13 mouse cellular contexts compared by ENCODE assay signal in genomic region chr12:104990741-104991454, GRCm38 (mm10). TPM values are rescaled to one million over a fixed set of nuclear protein-coding genes. Genes with fewer than 3 reads are reported as not detected.
DNase-seq lines count a peak whose midpoint lies in the region; ATAC-seq and TF ChIP-seq lines count a peak whose summit lies in the region.
"Had no signal": no experiment of that assay in that cellular context is flagged by ENCODE, and none has a peak within 500 bp of the region (broad histone marks: within the 10 kb centered on the region; RNA-seq: fewer than 3 reads in every experiment).

No protein-coding gene starts in this region.

- no peak overlapping the region for H3K27ac ChIP-seq in heart, adult 2 months
- no peak overlapping the region for H3K27ac ChIP-seq in forebrain, embryonic 14.5 days (ENCODE audit: low read depth, low read length)
- H3K27ac ChIP-seq: left cerebral cortex, adult 2 months; midbrain, embryonic 10.5 days; stomach, postnatal 0 days had no signal

- H3K27me3 ChIP-seq in heart, adult 2 months (ENCODE audit: control insufficient read depth, insufficient read depth, low read length), result no peaks in the 10 kb centered on the region
- H3K27me3 ChIP-seq in forebrain, embryonic 14.5 days (replicated peaks; ENCODE audit: control insufficient read depth, insufficient read depth, low read length), result no peaks in the 10 kb centered on the region

- no peaks in the 10 kb centered on the region for H3K9me3 ChIP-seq in forebrain, embryonic 14.5 days (replicated peaks; ENCODE audit: control insufficient read depth, low read length)
- H3K9me3 ChIP-seq: midbrain, embryonic 10.5 days had no signal

- H3K4me3 ChIP-seq in heart, adult 2 months, result no peak overlapping the region
- no peak overlapping the region for H3K4me3 ChIP-seq in forebrain, embryonic 14.5 days (ENCODE audit: low read depth, low read length)
- H3K4me3 ChIP-seq: left cerebral cortex, adult 2 months; midbrain, embryonic 10.5 days had no signal

- 63% methylated on average over 13 of the region's 13 CpGs for WGBS in heart, adult 2 months
- WGBS in forebrain, embryonic 14.5 days, result 90% methylated on average over 13 of the region's 13 CpGs

- no peaks in the 10 kb centered on the region; the same call in 1 of the 2 replicates for H3K79me2 ChIP-seq in heart, adult 2 months (replicated peaks; ENCODE audit: control insufficient read depth, insufficient read depth, low read length)

- DNase-seq in heart, adult 2 months, result peak in 1 of 2 experiments; percentile 66
- no peak for DNase-seq in heart, postnatal 14 days
- peak; percentile 81 to 86 for DNase-seq in B cell, adult 2 months
- DNase-seq in heart, postnatal 36 days, result peak; percentile 37 to 39
- no peak for DNase-seq in retina, embryonic 14.5 days (ENCODE audit: low spot score)
- DNase-seq in forebrain, embryonic 14.5 days (ENCODE audit: low spot score), result no peak
- DNase-seq in cerebellum, postnatal 10 days, result no peak
- DNase-seq: cerebellum, adult 9-10 months; kidney, adult 8-10 months had no signal

- TF ChIP-seq POLR2A in heart, adult 2 months (IDR thresholded peaks at IDR 0.05; ENCODE audit: insufficient read depth, low read depth, low read length), result no peak

- no peaks in the 10 kb centered on the region for H3K36me3 ChIP-seq in heart, adult 2 months (ENCODE audit: control insufficient read depth, insufficient read depth, low read length)
- H3K36me3 ChIP-seq in forebrain, embryonic 14.5 days (ENCODE audit: control insufficient read depth, insufficient read depth, low read length), result no peaks in the 10 kb centered on the region
- H3K36me3 ChIP-seq: midbrain, embryonic 10.5 days had no signal

- intact Hi-C loops in heart, adult 2 months (cut with DNase I), result no loop called here
- intact Hi-C loops in heart, postnatal 14 days (cut with DNase I), result no loop called here
- intact Hi-C loops in heart, postnatal 36 days (cut with DNase I), result no loop called here

- peaks cover 19% of the 10 kb centered on the region for H3K4me1 ChIP-seq in heart, adult 2 months (ENCODE audit: control insufficient read depth, insufficient read depth, low read length)
- no peaks in the 10 kb centered on the region for H3K4me1 ChIP-seq in forebrain, embryonic 14.5 days (ENCODE audit: control insufficient read depth, insufficient read depth, low read length)

- peak; percentile 73; the same call in 1 of the 2 replicates for TF ChIP-seq EP300 in heart, adult 2 months (IDR thresholded peaks at IDR 0.05; ENCODE audit: insufficient read depth, low read depth, low read length)

- no peak overlapping the region for H3K9ac ChIP-seq in heart, adult 2 months (ENCODE audit: low read depth, low read length)
- no peak overlapping the region for H3K9ac ChIP-seq in forebrain, embryonic 14.5 days (ENCODE audit: low read length)

- no peak overlapping the region for H3K4me2 ChIP-seq in forebrain, embryonic 14.5 days (ENCODE audit: low read length)

- TF ChIP-seq CTCF in heart, adult 2 months (IDR thresholded peaks at IDR 0.05), result no peak

- ATAC-seq in megakaryocyte-erythroid progenitor cell, adult 5-6 weeks (replicated peaks; ENCODE audit: low FRiP score, low TSS enrichment, poor library complexity, severe bottlenecking), result peak; percentile 76
- no peak for ATAC-seq in forebrain, embryonic 14.5 days

RNA-seq across cellular contexts. Expression of gene Syne3, which starts 18.7 kb away (rescaled TPM):
- total RNA-seq in heart, adult 2 months (2021), result 1 to 10 TPM; 7.0 to 8.5 TPM
- 2.3 and 3.0 TPM in 2 replicates for polyA plus RNA-seq in heart, adult 2 months (2012; rRNA removed)
- 1 to 10 TPM; 5.2 to 6.1 TPM for total RNA-seq in heart, postnatal 14 days (2021)
- 1 to 10 TPM; 7.2 to 7.8 TPM for total RNA-seq in heart, postnatal 36 days (2021)
- total RNA-seq in megakaryocyte-erythroid progenitor cell, adult 5-6 weeks (2014; fragmentation: Nextera tagmentation), result 10.9 and 15.7 TPM in 2 replicates
- 9.1 and 9.7 TPM in 2 replicates for total RNA-seq in megakaryocyte-erythroid progenitor cell, adult 5-6 weeks (2017)
- polyA plus RNA-seq in forebrain, embryonic 14.5 days (2014; fragmentation: Nextera tagmentation; extraction: Ambion mirVana), result 0.08 and 0.22 TPM in 2 replicates

RNA-seq across cellular contexts. Expression of gene Glrx5, which starts 41.6 kb away (rescaled TPM):
- 10 to 100 TPM; 86.5 to 94.7 TPM for total RNA-seq in heart, adult 2 months (2021)
- polyA plus RNA-seq in heart, adult 2 months (2012; rRNA removed), result 103 and 104 TPM in 2 replicates
- total RNA-seq in heart, postnatal 14 days (2021), result 10 to 100 TPM; 90.2 to 91.5 TPM
- total RNA-seq in heart, postnatal 36 days (2021), result 10 to 100 TPM; 93.2 to 97.0 TPM
- 112 and 193 TPM in 2 replicates for total RNA-seq in megakaryocyte-erythroid progenitor cell, adult 5-6 weeks (2014; fragmentation: Nextera tagmentation)
- 59.2 and 86.9 TPM in 2 replicates for total RNA-seq in megakaryocyte-erythroid progenitor cell, adult 5-6 weeks (2017)
- polyA plus RNA-seq in forebrain, embryonic 14.5 days (2014; fragmentation: Nextera tagmentation; extraction: Ambion mirVana), result 154 and 173 TPM in 2 replicates

Comparison
In these comparisons a context has a peak if more than half of its experiments do, and no peak if none do; other contexts are left out.
1. DNase-seq: peak in B cell, adult 2 months (2 of 2) and heart, postnatal 36 days (2 of 2); none in heart, postnatal 14 days (0 of 2), retina, embryonic 14.5 days (single experiment), forebrain, embryonic 14.5 days (single experiment) and cerebellum, postnatal 10 days (0 of 2).